Mouse (Mus musculus) left cerebral cortex, adult 18-20 months (tissue): ENCODE measurements around the gene Mtx1. TPM values are rescaled to one million over a fixed set of nuclear protein-coding genes. Genes with fewer than 3 reads are reported as not detected.
"Not testable (repeated sequence)": the region's sequence is repeated elsewhere in the genome, so short reads cannot be mapped to it uniquely, and the experiment has no call there.

Experiments
- DNase-seq, 2 experiments: peaks; one replicate each; pipeline ENCODE4 v3.0.0; 2021 to 2022; ENCODE audit warnings: low spot score in 2 of 2, mixed read lengths in 1 of 2
- total RNA-seq, 2 experiments: library from RNA; stranded (reverse); gene quantifications; 2 replicates each; pipeline ENCODE4 v1.2.3; 2021

Gene Mtx1
- total RNA-seq, 2 experiments from 2014 or later: 83.2 to 97.1 TPM

DNA sequence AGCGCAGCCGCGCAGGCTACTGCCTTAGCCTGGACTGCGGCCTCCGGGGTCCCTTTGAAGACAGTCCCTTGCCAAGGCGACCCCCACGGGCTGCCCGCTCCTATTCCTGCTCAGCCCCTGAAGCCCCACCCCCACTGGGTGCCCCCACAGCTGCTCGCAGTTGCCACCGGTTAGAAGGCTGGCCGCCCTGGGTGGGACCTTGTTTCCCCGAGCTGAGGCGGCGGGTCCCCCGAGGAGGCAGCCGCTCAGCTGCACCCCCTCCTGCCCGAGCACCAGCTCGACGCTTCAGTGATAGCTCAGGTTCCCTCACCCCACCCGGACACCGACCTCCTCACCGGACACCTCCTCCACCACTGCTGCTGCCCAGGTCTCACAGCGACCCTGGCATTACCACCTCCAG is 39.7 kb downstream of the Mtx1 start:
- no peak for DNase-seq

DNA sequence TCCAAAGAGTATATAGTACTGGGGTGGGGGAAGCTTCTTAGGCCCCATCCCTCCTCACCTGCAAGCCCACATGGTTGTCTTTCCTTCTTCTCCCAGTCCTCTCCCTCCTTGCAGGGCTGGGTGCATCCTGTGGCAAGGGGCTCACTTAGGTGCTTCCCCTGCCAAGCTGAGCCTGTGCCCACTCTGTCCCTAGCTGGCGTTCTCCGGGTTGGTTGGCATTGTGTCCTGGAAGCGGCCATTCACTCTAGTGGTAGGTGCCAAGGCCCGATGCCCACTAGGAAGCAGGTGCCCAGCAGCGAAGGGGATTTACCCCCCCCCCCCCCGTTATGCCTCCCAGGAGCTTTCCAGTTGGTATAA is 43.0 kb downstream of the Mtx1 start:
- peak in 1 of 2 experiments; percentile 28 for DNase-seq

DNA sequence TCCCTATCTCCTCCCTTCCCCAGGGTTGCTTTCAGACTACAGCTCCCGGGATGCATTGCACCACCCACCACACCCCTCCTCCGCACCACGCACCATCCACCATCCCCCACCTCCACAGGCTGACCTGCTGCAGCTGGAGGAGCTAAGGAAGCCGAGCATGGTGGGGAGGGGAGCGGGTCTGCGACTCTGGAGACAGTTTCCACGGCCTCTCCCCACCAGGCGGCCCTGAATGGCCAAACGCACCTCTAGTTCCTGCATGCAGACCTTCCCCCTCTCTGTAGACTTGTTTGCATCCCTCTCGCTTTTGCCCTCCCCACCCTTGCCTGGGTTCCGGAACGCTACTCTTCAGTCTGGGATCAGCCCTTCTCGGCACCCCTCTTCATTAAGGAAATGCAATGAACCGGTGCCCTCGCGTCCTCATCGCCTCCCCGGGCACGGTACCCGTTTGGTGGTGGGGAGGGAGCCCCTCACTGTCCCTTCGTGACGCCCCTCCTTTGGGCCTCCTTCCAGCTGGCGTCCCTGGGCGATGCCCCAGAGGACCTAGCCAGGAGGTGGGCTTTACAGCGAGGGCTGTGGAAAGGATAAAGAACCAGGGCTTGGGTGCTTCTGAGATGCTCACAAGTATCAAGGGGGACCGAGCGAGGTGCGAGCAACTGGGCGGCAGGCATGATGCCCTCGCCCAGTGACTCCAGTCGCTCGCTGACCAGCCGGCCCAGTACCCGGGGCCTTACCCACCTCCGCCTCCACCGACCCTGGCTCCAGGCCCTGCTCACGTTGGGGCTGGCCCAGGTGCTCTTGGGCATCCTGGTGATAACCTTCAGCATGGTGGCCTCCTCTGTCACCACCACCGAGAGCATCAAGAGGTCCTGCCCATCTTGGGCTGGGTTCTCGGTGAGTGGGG is 43.6 kb downstream of the Mtx1 start, which contains the start of gene Fam189b:
Gene Fam189b (plus strand): TSS at position 86 of the 901 bp plus-strand sequence.
- DNase-seq: peak; percentile 93 to 95

DNA sequence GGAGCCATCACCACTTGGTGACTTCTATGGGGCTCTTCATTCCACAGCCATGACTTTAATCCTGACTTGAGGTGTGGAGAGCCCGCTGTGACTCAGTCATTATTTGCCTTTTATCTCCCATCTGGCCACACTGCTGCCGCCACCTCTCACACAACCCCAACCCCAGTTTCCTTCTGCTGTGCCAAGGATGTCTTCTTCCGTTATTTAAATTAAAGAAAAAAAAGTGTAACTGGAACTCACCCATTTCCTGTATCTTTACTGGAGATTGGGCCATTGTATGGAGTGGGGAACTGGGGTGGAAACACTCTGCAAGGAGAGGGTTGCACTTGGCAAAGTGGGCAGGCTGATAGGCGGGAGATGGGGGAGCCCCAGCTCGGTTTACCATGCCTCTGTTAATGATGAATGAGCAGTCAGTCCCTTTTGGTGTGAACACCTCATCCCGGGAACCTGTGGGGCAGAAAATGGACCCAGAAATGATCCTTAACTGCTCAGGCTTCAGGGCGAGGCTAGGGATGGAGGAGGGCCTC is 44.3 kb downstream of the Mtx1 start:
- no peak for DNase-seq

DNA sequence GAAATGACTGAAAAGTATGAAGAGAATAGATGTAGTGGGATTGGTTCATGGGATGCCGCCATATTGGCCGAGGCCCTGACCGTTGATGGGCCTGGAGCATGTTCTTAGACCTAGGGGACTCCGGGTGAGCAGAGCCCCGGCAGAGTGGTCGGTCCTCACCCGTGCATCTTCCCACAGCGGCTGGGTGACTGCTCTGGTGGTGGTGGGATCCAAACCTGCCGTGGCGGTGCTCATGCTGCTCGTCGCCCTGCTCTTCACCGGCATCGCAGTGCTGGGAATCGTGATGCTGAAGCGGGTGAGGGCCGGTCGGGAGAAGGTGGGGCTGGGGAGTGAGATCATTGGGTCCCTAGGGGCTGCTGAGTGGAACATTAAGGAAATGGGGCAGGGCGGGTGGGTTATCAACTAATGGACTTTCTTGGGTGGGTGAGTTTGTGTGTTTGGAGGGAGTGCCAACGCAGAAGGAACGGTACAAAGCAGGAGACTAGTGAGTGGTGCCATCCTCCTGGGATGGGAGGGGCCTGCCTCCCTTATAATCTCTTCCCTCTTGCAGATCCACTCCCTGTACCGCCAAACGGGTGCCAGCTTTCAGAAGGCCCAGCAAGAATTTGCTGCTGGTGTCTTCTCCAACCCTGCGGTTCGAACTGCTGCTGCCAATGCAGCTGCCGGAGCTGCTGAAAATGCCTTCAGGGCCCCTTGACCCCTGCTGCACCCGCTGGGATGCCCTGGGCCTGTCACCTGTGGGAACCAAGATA is 45.0 kb downstream of the Mtx1 start:
- DNase-seq: no peak

DNA sequence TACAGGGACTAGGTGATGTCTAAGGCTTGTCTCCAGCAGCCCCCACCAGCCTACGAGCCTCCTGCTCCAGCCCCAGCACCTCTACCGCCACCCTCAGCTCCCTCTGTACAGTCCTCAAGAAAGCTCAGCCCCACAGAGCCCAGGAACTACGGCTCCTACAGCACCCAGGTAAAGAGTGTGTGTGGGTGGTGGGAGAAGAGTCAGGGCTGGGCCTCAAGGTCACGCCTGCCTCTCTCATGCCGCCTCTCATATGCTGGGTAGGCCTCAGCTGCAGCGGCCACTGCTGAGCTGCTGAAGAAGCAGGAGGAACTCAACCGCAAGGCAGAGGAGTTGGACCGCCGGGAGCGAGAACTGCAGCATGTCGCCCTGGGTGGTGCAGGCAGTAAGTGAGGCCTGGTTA is 47.8 kb downstream of the Mtx1 start:
- DNase-seq: no peak

DNA sequence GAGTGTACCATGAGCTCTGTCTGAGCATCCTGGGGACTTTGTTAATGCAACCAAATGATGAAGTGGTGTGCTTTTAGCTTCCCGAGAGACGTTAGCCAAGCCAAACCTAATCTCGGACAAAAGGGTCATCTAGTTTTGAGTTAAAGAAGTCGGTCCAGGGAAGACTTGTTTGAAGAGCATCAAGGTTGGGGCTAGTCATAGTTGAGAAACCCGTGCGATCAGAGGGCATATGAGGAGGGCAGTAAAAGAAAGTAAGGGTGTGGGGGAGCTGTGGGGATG is 48.8 kb downstream of the Mtx1 start:
- no peak for DNase-seq

DNA sequence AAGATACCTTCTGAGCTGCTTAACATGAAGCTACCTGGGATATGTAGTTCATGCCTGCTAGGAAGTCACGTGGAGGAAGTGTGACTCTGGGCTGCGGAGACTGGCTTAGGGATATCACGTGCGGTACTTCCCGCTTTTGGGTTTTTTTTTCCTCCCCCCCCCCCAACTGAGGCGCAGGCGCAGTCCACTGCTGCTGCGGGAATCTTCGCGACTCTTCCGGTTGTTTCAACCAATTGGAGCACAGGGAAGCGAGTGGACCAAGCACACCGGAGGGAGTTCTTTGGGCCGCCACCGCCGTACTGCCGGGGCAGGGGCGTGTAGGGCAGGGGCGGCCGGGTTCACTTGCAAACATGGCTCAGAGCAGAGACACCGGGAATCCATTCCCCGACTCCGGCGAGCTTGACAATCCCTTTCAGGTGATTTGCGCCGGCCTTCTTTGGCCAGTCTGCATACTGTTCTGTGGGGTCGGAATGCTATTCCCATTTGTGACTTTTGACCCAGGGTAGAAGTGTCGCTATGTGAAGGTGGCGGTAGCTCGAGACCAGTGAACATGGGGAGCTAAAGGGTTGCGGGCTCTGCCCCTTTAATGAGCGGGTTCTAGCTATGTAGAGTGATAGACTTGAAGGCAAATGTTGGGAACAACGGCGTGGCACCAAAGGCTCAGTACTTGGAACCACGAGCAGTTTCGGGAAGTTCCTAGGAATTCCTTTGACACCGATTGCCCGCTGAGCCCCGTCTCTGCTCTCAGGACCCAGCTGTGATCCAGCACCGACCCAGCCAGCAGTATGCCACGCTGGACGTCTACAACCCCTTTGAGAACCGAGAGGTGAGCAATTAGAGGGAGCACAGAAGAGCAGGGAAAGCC is 49.4 kb downstream of the Mtx1 start, which contains the start of gene Scamp3:
Gene Scamp3 (plus strand): TSS at position 232 of the 865 bp plus-strand sequence.
- DNase-seq: peak; percentile 82 to 86

DNA sequence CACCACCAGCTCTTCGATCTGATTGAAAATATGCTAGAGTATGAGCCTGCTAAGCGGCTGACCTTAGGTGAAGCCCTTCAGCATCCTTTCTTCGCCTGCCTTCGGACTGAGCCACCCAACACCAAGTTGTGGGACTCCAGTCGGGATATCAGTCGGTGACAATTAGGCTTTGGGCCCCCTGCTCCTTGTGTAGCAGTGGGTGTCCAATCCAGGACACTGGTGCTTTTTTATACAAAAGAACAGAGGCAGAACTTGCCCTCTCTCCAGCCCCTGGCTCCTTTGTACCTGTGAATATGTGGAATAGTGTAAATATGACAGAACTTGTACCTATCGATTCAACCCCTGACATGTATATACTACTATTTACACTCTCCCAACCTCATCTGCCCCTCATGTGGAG is 50.5 kb downstream of the Mtx1 start:
- no peak for DNase-seq

DNA sequence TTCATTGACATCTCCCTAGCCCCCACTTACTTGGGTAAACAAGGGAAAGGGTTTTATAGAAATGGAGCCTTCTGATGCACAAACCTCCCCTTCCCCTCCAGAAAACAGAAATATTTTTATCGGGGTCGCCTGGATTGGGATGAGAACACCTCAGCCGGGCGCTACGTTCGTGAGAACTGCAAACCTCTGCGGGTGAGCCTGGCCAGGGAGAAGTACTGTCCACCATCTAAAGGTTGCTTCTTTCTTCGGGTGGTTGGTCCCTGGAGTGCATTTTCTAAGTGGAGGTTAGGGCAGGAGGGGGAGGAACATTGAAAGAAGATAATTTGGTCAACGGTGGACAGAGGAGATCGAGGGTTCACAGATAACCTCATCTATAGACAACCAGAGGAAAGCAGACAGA is 51.3 kb downstream of the Mtx1 start:
- DNase-seq: no peak

DNA sequence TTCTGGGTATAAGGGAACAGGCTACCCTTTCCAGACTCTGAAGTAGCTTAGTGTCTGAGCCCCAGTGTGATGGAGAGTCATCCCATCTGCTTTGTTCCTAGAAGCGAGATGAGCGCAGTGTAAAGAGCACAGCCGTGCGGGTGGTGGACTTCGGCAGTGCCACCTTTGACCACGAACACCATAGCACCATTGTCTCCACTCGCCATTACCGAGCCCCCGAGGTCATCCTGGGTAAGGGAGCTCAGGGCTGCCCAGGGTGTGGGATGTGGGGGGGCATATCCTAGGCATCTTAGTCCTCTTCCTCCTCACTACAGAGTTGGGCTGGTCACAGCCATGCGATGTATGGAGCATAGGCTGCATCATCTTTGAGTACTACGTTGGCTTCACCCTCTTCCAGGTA is 52.0 kb downstream of the Mtx1 start:
- DNase-seq: no peak

DNA sequence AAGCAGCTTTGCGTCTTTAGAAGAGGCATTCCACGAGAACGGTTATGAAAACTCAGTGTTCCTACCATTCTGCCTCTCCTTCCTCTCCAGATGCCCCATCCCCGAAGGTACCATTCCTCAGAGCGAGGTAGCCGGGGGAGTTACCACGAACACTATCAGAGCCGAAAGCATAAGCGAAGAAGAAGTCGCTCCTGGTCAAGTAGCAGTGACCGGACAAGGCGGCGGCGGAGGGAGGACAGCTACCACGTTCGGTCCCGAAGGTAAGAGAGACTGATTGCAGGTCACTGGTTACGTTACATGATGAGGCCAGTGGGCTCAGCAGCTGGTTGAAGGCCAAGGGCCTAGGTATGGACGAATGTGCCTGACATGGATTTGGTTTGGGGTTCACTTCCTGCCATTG is 59.9 kb downstream of the Mtx1 start:
- DNase-seq: no peak

DNA sequence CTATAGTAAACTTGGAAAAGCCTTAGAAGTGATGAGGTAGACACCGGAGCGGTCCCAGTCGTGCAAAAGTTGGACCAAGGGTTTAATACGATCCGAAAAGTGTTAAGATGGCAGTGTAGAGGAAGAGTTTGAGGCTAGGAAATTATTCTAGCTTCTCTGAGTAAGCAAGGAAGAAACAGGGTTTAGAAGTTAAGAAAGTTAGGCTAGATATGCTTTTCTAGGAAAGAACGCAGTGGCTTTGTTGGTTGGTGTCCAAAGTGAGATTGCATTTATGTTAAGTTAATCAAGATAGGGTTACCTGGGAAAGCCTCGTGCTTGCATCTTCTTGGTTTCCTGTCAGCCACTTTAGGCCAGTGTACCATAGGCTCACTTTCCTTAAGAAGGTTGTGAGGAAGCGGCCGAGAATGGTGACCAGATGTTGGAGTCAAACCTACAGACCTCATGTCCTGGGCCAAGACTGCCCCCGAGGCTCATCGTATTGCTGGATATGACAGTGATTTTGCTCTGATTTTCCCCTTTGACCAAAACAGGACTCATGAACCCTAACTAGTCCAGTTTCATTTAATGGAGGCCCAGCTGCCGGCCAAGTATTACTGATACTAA is 61.5 kb downstream of the Mtx1 start:
- no peak for DNase-seq

DNA sequence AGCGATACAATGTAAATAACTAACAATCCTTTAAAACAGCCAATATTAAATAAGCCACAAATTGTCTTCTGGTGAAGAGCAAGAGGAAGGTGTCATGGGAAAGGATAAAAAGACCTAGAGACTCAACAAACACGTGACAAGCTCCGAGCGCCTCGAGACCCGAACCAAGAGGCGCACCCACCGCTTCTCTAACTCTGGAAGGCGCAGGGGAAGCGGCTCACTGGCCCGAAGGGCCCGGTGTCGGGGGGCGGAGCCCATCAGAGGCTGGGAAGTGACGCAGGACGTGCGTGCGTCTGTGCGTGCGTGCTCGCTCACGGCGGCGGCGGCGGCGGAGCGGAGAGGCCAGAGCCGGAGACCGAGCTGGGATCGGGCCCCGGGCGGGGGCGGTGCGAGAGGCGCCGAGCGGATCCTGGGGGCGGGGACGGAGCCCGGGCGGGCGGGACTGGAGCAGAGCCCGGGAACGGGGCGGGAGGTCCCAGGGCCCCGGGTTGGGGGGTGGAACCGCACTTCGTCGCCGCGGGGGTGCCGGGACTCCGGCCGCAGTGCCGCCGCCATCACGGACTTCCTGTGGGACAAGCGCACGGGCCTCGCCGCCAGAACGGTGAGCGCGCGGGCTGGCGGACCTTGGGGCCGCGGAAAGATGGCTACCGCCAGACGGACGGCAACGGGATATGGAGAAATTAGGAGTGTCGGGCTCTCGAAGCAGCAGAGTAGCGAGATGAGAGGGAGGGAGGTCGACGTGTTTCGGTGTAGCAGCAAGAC is 62.2 kb downstream of the Mtx1 start, which contains the start of gene Clk2:
Gene Clk2 (plus strand): TSS at position 290 of the 762 bp plus-strand sequence.
- peak; percentile 92 to 96 for DNase-seq

DNA sequence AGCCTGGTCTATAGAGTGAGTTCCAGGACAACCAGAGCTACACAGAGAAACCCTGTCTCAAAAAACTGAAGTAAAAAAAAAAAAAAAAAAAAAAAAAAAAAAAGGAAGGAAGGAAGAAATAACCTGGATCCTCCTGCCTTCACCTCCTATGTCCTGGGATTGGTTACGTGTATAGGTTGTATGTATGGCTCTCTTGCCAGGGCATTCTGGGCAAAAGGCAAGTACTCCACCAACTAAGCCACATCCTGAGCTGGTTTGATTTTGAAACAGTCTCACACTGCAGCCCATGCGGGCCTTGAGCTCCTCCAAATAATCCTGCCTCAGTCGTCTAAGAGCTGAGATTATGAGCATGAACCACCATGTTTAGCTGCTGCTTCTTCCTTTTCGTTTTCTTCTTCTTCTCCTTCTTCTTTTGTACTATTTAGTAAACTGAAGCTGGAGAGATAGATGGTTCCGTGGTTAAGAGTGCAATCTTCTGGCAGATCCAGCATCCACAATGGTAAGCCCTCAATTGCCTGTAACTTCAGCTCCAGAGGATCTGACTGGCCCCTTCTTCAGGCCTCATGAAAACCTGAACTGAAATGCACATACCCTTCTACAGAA is 63.1 kb downstream of the Mtx1 start:
- DNase-seq: no peak

DNA sequence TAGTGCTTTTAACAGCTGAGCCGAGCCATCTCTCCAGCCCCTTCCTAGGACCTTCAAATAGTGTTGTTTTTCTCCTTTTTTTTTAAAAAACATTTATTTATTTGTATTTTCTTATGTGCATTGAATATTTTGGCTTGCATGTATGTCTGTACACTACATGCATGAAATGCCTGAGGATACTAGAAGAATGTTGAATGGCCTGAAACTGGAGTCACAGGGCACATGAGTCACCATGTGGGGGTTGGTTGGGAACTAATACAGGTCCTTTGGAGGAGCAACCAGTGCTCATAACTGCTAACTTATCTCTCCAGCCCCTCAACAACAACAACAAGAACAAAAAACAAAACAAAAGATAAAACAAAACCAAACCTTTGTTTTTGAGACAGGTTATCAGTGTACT is 63.8 kb downstream of the Mtx1 start:
- DNase-seq: no peak

DNA sequence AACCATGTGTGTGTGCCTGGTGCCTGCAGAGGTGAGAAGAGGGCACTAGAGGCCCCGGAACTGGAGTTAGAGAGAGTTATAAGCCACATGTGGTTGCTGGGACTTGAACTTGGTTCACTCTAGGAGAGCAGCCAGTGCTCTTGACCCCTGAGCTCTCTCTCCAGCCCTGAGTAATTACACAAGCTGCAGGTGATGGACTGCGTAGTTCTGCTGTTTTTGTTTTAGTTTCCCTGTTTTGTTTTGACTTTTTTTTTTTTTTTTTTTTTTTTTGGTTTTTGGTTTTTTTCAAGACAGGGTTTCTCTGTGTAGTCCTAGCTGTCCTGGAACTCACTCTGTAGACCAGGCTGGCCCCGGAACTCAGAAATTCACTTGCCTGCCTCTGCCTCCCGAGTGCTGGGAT is 65.1 kb downstream of the Mtx1 start:
- no peak for DNase-seq

DNA sequence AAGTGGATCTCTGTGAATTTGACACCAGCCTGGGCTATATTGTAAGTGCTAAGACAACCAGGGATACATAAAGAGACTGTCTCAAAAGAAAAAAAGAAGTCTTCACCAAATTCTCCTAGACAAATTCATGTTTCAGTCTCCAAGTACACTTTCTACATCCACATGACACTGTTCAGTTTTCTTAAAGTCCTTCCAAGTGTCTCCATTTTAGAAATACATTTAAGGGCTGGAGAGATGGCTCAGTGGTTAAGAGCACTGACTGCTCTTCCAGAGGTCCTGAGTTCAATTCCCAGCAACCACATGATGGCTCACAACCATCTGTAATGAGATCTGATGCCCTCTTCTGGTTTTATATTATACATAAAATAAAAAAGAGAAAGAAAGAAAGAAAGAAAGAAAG is 65.7 kb downstream of the Mtx1 start:
- DNase-seq: not testable (repeated sequence)

DNA sequence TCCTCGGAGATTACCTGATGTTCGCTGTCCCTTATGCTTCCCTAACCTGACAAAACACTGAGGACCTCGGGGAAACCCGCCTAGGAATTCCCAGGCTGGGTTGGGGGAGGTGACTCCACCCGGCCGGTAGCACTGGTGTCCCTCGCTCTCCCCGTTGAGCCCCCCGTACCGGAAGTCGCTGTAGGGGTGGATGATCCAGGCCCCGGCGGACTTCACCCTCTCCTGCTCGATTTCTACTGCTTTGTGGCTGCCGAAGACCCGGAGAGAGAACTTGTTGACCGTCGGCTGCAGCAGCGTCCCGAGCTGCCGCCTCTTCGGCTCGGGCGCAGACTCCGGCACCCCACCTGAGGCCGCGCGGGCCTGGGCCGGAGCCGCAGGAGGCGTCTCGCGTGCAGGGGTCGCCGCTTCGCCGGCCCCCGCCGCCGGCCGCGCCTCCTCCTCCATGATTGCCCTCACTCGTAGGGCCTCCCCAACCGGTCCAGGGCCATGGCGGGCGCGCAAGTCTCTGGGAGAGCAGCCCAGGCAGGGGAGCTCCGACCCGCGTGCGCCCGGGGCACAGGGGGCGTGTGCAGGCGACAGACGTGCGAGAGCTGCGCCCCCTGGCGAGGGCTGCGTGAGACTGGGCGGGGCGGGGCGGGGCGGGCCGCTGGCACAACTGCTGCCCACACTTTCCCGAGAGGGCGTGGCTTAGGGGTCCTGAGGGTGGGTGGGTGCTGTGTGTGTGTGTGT is 67.1 kb downstream of the Mtx1 start, which contains the start of gene Hcn3:
Gene Hcn3 (minus strand): TSS at position 581 of the 729 bp plus-strand sequence.
- peak; percentile 35 to 45 for DNase-seq
